Mouse (Mus musculus): ENCODE measurements around the gene Hmox2.

The Hmox2 gene

DNA sequence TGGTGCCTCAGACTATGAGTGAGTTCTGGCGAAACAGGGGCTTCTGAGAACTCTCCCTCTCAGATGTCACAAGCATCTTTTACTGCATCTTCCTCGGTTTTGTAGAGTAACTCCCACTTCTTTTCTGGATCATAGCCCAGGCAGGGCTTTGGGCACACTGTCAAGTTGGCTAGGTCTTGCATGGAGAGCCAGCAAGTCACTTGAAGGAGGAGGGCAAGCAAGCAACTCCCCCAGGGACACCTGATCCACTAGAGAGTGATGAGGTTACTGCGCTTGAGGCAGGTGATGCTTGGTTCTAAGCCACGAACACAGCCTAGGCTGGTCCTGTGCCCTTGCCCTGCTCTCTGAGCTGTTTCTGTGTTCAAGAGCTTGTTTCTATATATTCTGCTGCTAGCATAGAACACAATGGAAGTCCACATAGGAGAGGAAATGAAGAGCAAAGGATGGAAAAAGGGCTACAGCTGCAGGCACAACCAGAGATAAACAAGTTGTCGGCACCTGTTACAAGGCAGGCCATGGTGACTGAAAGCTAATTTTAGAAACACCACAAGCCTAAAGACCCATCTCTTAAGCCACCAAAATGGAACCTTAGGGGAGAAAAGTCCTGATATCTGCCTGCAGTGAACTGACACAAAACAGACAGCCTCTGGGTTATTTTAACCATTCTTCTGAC is 55.5 kb downstream of the Hmox2 start:
- DNase-seq (ENCODE audit: low spot score in 2 of 2) = no peak

DNA sequence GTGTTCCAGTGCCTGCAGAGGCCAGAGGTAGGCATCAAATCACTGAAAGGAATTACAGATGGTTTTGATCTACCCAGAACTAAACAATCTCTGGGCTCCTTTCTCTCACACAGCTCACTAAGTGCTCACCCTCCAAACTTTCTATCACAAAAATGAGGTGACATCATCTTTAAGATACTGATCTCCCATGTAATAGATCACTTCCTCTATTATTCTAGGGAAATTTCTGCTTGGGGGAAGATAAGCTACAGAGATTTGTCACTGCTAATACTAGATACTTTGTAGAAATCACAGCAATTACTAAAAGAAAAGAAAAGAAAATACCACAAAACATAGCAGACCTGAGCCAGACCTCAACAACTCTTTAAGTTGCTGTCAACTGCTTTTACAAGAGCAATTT is 56.4 kb downstream of the Hmox2 start:
- no peak for DNase-seq (ENCODE audit: low spot score in 2 of 2)

DNA sequence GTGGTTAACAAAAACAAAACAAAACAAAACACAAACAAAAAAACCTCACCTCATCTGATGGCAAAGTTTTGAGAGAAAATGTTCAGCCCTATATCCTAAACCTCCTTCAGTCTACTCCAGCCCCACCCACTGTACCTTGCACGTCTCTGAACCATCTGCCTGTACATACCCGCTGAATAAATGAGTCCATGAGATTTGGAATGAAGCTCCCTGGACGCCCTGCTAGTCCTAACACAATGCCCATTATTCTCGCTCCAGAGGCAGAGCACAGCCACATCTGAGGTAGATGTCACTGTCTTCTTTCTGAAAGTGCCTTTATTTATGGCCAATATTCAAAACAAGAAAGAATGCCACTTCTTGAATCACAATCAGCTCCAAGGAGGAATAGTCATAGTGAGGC is 59.5 kb downstream of the Hmox2 start:
- no peak for DNase-seq (ENCODE audit: low spot score in 2 of 2)

DNA sequence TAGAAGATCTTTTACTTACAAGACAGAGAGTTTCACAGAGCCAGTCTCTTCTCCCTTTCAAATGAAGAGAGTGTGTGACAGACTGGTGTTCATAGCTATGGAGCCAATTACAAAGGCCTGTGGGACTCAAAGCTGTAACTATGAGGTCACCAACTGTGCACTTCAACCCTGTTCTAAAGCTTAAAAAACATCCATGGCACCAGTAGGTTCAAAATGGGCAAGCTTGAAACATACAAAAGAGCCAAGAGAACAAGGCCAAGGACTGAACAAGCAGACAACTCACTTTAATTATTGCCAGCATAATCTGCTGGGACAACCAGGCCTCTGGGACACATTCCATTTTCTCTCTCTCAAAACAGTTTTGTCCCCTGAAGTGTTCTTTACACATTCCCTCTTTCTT is 62.0 kb downstream of the Hmox2 start:
- no peak for DNase-seq (ENCODE audit: low spot score in 2 of 2)

DNA sequence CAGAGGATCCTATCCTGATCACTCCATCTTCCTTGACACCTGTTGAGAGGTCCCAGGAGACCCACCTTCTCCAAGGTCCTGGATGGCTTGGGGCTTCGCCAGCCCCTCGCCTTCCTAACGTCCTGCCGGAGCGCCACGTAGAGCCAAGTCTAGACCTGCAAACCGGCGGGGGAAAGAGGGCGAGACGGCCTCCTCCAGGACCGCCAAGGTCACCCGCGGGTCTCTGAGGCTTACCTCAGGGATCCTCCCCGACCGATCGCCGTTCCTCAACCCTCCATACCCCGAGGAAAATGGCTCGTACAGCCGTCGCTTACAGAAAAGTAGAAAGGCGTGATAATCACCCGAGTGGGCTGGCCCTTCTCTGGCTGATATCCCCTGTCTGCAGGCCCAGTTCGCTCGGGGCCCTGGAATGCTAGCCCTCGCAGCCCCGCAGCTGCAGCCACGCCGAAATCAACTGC is 63.2 kb downstream of the Hmox2 start:
- peak; percentile 23 to 69 for DNase-seq (ENCODE audit: low spot score in 2 of 2)

DNA sequence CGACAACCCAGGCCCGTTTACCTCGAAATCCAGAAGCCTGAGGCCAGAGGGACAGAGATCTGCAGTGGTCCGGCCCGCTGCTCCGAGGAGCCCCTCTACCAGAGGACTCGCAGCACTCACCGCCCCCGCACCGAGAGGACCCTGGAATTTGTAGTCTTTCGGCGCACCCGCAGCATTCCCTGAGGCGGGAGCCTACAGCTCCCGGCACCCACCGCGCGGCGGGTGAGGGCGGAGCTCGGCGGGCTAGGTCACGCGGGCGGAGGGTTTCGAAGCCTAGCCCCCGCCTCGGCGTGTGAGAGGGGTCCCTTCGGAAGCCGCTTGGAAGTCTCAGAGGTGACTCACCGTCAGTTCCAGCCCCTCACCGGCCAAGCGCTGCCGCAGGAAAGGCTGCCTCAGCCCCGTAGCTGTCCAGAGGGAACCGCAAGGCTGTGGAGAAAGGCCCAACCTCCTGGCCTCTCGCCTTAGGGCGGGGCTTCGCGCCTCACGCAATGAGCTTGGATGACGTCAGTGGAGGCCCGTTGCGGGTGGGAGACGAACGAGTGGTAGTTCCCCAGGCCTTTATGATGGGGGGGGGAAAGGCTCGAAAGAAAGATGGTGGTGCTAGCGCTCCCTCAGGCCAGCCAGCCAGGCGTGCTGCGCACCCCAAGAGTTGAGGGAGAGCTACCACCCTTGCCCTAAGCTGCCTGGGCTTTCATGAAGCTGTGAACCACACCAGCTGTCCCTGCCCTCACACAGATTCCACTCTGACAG is 63.8 kb downstream of the Hmox2 start, which contains the start of gene Cdip1:
TSS of gene Cdip1 (minus strand) at position 483 of the 750 bp plus-strand sequence.
- DNase-seq (ENCODE audit: low spot score in 2 of 2) = peak; percentile 88 to 93

DNA sequence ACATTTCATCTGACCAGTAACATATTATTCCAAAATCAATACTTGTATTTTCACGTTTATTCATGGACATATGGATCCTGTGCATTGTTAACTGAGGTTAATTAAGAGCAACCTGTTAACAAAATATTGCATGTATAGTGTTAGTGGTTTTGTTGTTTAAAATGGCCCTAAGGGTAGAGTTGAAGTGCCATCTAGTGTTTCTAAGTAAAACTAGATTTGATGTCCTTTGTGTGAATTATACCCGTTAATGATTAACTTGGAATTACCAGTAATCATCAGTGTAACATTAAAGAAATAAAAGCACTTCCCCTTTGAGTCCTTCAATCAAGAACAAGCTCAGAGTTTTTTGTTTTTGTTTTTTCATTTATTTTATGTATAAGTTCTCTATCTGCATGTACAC is 65.2 kb downstream of the Hmox2 start:
- DNase-seq (ENCODE audit: low spot score in 2 of 2) = no peak

DNA sequence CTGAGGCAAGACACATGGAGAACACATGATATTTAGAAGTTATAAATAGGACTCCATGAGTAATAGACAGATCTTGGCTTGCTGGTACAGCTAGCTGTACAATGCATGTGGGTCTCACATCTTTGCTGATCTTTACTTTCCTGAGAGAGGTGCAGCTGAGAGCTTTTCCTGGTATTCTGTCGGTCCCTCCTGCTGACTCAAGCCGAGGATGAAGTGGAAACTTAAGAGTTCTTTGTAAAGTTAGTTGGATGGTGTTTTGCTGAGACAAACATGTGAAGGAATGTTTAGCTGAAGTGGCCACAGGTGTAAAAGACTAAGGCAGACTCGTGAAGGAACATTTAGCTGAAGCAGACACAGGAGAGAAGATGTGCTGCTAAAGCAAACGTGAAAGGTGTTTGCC is 70.5 kb downstream of the Hmox2 start:
- DNase-seq (ENCODE audit: low spot score in 2 of 2) = no peak
